9 mouse cellular contexts compared by ENCODE assay signal in the genomic region with DNA sequence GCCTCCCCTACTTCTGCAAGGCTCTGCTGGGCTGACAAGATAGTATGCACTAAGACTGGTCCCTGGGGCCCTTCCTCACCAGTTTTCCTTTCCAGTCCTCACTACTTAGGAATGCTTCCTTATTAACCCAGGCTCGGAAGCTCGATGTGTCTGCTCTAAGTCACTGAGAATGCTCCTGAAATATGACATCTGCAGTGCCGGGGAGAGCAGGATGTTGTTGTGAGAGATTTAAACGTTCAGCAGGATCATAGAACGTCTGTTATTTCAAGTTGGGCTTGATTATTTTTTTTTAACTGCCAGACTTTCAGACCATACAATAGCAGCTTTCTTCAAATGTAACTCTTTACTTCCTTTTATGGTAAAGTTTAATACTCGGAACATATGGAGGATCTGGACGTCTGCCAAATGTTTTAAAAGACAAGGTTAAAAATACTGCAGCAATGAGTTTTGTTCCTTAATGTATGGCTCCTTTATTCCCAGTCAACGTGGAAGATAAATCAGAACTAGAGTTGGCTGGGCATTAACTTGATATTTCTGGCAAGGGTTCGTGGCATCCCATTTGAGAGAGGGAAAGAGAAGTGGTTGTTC.
A peak's percentile ranks its signal among the peaks of the same experiment; 100 is the strongest.
DNase-seq lines count a peak whose midpoint lies in the region; ATAC-seq and TF ChIP-seq lines count a peak whose summit lies in the region.
"Had no signal": no experiment of that assay in that cellular context is flagged by ENCODE, and none has a peak within 500 bp of the region (broad histone marks: within the 10 kb centered on the region; RNA-seq: fewer than 3 reads in every experiment).

No protein-coding gene starts in this region.

- no peaks in the 10 kb centered on the region for H3K36me3 ChIP-seq in heart, embryonic 14.5 days (ENCODE audit: control insufficient read depth, insufficient read depth, low read length)
- H3K36me3 ChIP-seq in heart, postnatal 0 days (replicated peaks; ENCODE audit: control insufficient read depth, insufficient read depth, low read length) = no peaks in the 10 kb centered on the region

- no peak overlapping the region for H3K9ac ChIP-seq in heart, embryonic 14.5 days (ENCODE audit: low read length)
- H3K9ac ChIP-seq in heart, postnatal 0 days (replicated peaks; ENCODE audit: low read depth, low read length) = no peak overlapping the region

- TF ChIP-seq EP300 in heart, postnatal 0 days (IDR thresholded peaks at IDR 0.05; ENCODE audit: low read depth) = no peak

- 17% methylated on average over 9 of the region's 9 CpGs for WGBS in heart, embryonic 14.5 days
- WGBS in heart, postnatal 0 days = 12% methylated on average over 9 of the region's 9 CpGs

- H3K4me3 ChIP-seq in heart, embryonic 14.5 days (ENCODE audit: control insufficient read depth in 1 of 2, insufficient read depth in 1 of 2, low read depth in 1 of 2, low read length in 2 of 2) = no peak overlapping the region
- H3K4me3 ChIP-seq in heart, postnatal 0 days (ENCODE audit: low read depth, low read length) = no peak overlapping the region

- ATAC-seq in heart, embryonic 14.5 days (ENCODE audit: insufficient number of reproducible peaks, insufficient read depth, low FRiP score, low read depth) = peak; percentile 50; the same call in 1 of the 2 replicates
- peak; percentile 43 for ATAC-seq in heart, postnatal 0 days (ENCODE audit: insufficient read depth, low read depth)

- H3K27me3 ChIP-seq in heart, embryonic 14.5 days (ENCODE audit: control insufficient read depth, insufficient read depth, low read length) = no peaks in the 10 kb centered on the region
- H3K27me3 ChIP-seq in heart, postnatal 0 days (ENCODE audit: control insufficient read depth, insufficient read depth, low read length) = no peaks in the 10 kb centered on the region
- H3K27me3 ChIP-seq: CH12.LX had no signal

- peak overlapping the region; percentile 75 to 84 for H3K27ac ChIP-seq in heart, embryonic 14.5 days (replicated peaks in 1 of 2; ENCODE audit: control insufficient read depth in 1 of 2, insufficient read depth in 1 of 2, low read depth in 2 of 2, low read length in 2 of 2)
- H3K27ac ChIP-seq in heart, postnatal 0 days (ENCODE audit: low read depth) = peak overlapping the region; percentile 71

- TF ChIP-seq CTCF in heart, postnatal 0 days (IDR thresholded peaks at IDR 0.05; ENCODE audit: low read depth) = no peak

- no peak for DNase-seq in heart, adult 9 months (ENCODE audit: low spot score in 2 of 2)
- peak; percentile 76 for DNase-seq in brain, adult 2 months (ENCODE audit: low read depth, low spot score)
- peak; percentile 48 for DNase-seq in heart, postnatal 0 days (ENCODE audit: low spot score)
- peak; percentile 18 to 75 for DNase-seq in left cerebral cortex, postnatal 10 days (ENCODE audit: extremely low spot score in 1 of 2, low spot score in 2 of 2)
- peak; percentile 30 for DNase-seq in yolk sac, embryonic 10.5 days (ENCODE audit: low spot score)
- DNase-seq in gastrocnemius, postnatal 14 days = no peak
- DNase-seq in thymus, postnatal 36 days = no peak

- H3K4me1 ChIP-seq in heart, embryonic 14.5 days (ENCODE audit: control insufficient read depth in 2 of 2, insufficient read depth in 2 of 2, low read length in 2 of 2) = peaks cover 6 to 13% of the 10 kb centered on the region in 2 experiments
- peaks cover 16% of the 10 kb centered on the region for H3K4me1 ChIP-seq in heart, postnatal 0 days (ENCODE audit: control insufficient read depth, insufficient read depth)

- H3K9me3 ChIP-seq in heart, embryonic 14.5 days (ENCODE audit: control insufficient read depth, low read length) = no peaks in the 10 kb centered on the region
- H3K9me3 ChIP-seq in heart, postnatal 0 days (replicated peaks; ENCODE audit: control insufficient read depth, low read length) = no peaks in the 10 kb centered on the region

- intact Hi-C loops in left cerebral cortex, postnatal 10 days (cut with DNase I) = no loop called here
- intact Hi-C loops in gastrocnemius, postnatal 14 days (cut with DNase I; ENCODE audit: low total_unique reads) = no loop called here

- peak overlapping the region; percentile 21; the same call in 1 of the 2 replicates for H3K4me2 ChIP-seq in heart, embryonic 14.5 days (ENCODE audit: low read length)
- peak overlapping the region; percentile 18; the same call in 1 of the 2 replicates for H3K4me2 ChIP-seq in heart, postnatal 0 days (ENCODE audit: low read depth, low read length)

Comparison
In these comparisons a context has a peak if more than half of its experiments do, and no peak if none do; other contexts are left out.
1. DNase-seq: peak in brain, adult 2 months (single experiment), heart, postnatal 0 days (single experiment), left cerebral cortex, postnatal 10 days (2 of 2) and yolk sac, embryonic 10.5 days (single experiment); none in heart, adult 9 months (0 of 2), gastrocnemius, postnatal 14 days (single experiment) and thymus, postnatal 36 days (0 of 2).